In genomic region chr13:102773169-102773568, GRCm38 (mm10) we compare ENCODE assay signal across 1 mouse cellular context.
TF ChIP-seq lines count a peak whose summit lies in the region.

No protein-coding gene starts in this region.

TF ChIP-seq in MEL, 35 proteins besides CTCF, POLR2A, EP300 and RAD21 (continued from another document):
- TF ChIP-seq NRF1 (IDR thresholded peaks at IDR 0.05; ENCODE audit: insufficient read depth, low read depth, low read length, poor library complexity, severe bottlenecking) (no peak), JUND (IDR thresholded peaks at IDR 0.05; ENCODE audit: low read depth, low read length) (peak; percentile 56; the same call in 1 of the 2 replicates), UBTF (IDR thresholded peaks at IDR 0.05; ENCODE audit: borderline replicate concordance, insufficient read depth, low read depth, low read length) (no peak), ZMIZ1 (IDR thresholded peaks at IDR 0.05; ENCODE audit: low read depth, low read length) (peak; percentile 27; the same call in 1 of the 2 replicates), TBP (IDR thresholded peaks at IDR 0.05; ENCODE audit: low read depth, low read length) (0 out of 2 replicates have a peak, but pooled peaks have one; percentile 16), TCF12 (IDR thresholded peaks at IDR 0.05; ENCODE audit: low read depth, low read length) (peak; percentile 90), BHLHE40 (IDR thresholded peaks at IDR 0.05; ENCODE audit: borderline replicate concordance, low read depth, low read length) (no peak)
